Mouse (Mus musculus): Measurements from ENCODE around the gene Pcsk2. TPM values are rescaled to one million over a fixed set of nuclear protein-coding genes. Genes with fewer than 3 reads are reported as not detected.

The Pcsk2 gene
- 0.03 and 0.04 TPM in 2 replicates for polyA plus RNA-seq (2012; rRNA removed; ENCODE audit: low replicate concordance)

DNA sequence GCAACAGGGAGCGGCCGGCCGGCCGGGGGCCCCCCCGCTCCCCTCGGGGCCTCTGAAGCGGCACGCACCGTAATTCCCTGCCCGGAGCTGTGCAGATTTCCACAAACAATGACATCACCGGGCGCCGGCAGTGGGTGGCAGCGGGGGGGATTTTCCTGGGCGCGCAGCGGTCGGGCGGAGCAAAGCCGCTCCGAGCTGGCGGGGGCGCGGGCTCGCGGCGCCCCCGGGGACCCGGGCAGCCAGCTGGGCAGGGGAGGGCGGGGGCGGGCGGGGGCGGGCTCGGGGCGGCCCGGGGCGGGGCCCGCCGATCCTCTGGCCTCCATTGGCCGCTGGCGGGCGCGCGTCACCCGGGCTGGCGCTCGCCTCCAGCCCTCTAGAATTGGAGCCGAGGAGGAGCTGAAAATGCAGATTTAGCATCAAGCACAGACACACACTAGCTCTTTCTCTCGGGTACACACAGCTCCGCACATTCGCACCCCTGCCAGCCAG lies at the start of gene Pcsk2:
Gene Pcsk2 (plus strand): TSS at position 399 of the 489 bp plus-strand sequence.

DNA sequence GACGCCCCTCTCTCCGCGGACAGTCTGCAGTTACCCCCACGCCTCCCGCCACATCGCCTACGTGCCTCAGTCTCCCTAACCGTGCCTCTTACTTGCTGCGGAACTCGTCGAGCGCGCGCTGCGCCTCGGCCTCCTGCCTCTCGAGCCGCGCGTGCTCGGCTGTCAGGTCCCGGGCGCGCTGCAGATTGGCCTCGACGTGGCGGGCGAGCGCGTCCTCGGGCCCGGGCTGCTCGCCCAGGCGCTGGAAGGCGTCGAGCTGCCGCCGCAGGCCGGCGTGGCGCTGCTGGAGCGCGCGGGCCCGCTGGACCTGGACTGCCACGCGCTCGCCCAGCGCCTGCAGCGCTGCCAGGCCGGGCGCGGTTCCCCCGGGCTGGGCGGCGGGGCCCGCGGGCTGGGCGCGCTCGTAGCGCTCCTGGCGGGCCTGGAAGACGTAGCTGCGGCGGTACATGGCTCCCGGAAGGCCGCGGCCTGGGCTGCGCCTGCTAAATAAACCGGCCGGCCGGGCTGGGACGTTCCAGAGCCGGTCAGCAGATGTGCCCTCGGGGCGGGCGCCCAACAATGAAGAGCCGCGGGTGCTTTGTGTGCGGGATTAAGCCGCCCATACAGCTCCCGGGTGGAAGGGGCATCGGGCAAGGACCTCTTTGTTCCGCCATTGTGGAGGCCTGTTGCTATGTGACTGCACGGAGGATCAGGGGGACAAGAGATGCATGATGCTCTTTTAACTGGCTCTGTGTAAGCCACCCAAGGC lies 316.7 kb downstream of the Pcsk2 start, which contains the start of gene Bfsp1:
Gene Bfsp1 (minus strand): TSS at position 690 of the 748 bp plus-strand sequence.

